Mouse (Mus musculus): ENCODE measurements around the gene Ampd3. TPM values are rescaled to one million over a fixed set of nuclear protein-coding genes. Genes with fewer than 3 reads are reported as not detected.

Gene Ampd3
- polyA plus RNA-seq, 1 experiment from 2014 or later: 7.9 TPM

GRCm38 (mm10) chr7:110769094-110769493 is 1.1 kb downstream of the Ampd3 start:
- whole genome bisulfite sequencing: 38% methylated on average over 4 of the region's 4 CpGs
- peak overlapping the region; percentile 86 for H3K9ac ChIP-seq (ENCODE audit: low read length)

GRCm38 (mm10) chr7:110770949-110771348 is 2.9 kb downstream of the Ampd3 start:
- ATAC-seq (ENCODE audit: insufficient number of reproducible peaks, insufficient read depth, low FRiP score, low read depth): no peak
- Histone ChIP-seq H3K27me3 (ENCODE audit: control insufficient read depth, insufficient read depth, low read length) (no peaks in the 10 kb centered on the region; the same call in 1 of the 2 replicates), H3K27ac (replicated peaks in 1 of 2; ENCODE audit: control insufficient read depth in 1 of 2, insufficient read depth in 1 of 2, low read depth in 2 of 2, low read length in 2 of 2) (no peak overlapping the region), H3K36me3 (ENCODE audit: control insufficient read depth, insufficient read depth, low read length) (no peaks in the 10 kb centered on the region), H3K4me2 (ENCODE audit: low read length) (no peak overlapping the region), H3K9ac (ENCODE audit: low read length) (no peak overlapping the region), H3K9me3 (ENCODE audit: control insufficient read depth, low read length) (no peaks in the 10 kb centered on the region), H3K4me1 (ENCODE audit: control insufficient read depth in 2 of 2, insufficient read depth in 2 of 2, low read length in 2 of 2) (peaks cover 28 to 45% of the 10 kb centered on the region in 2 experiments), H3K4me3 (ENCODE audit: control insufficient read depth in 1 of 2, insufficient read depth in 1 of 2, low read depth in 1 of 2, low read length in 2 of 2) (no peak overlapping the region)
- WGBS: 81% methylated on average over 4 of the region's 4 CpGs

More at GRCm38 (mm10) chr7:110769094-110769493, 1.1 kb downstream of the Ampd3 start:
- Histone ChIP-seq H3K9me3 (ENCODE audit: control insufficient read depth, low read length) (no peaks in the 10 kb centered on the region), H3K27me3 (ENCODE audit: control insufficient read depth, insufficient read depth, low read length) (no peaks in the 10 kb centered on the region; the same call in 1 of the 2 replicates), H3K4me2 (ENCODE audit: low read length) (peak overlapping the region; percentile 96), H3K4me3 (ENCODE audit: control insufficient read depth in 1 of 2, insufficient read depth in 1 of 2, low read depth in 1 of 2, low read length in 2 of 2) (peak overlapping the region; percentile 61 to 71), H3K27ac (replicated peaks in 1 of 2; ENCODE audit: control insufficient read depth in 1 of 2, insufficient read depth in 1 of 2, low read depth in 2 of 2, low read length in 2 of 2) (no peak overlapping the region), H3K4me1 (ENCODE audit: control insufficient read depth in 2 of 2, insufficient read depth in 2 of 2, low read length in 2 of 2) (peaks cover 20 to 37% of the 10 kb centered on the region in 2 experiments), H3K36me3 (ENCODE audit: control insufficient read depth, insufficient read depth, low read length) (no peaks in the 10 kb centered on the region)
- no peak for ATAC-seq (ENCODE audit: insufficient number of reproducible peaks, insufficient read depth, low FRiP score, low read depth)

GRCm38 (mm10) chr7:110772343-110772742 is 4.3 kb downstream of the Ampd3 start:
- H3K9ac ChIP-seq (ENCODE audit: low read length): no peak overlapping the region
- H3K4me1 ChIP-seq (ENCODE audit: control insufficient read depth in 2 of 2, insufficient read depth in 2 of 2, low read length in 2 of 2): peaks cover 28 to 45% of the 10 kb centered on the region in 2 experiments
- no peak overlapping the region for H3K27ac ChIP-seq (replicated peaks in 1 of 2; ENCODE audit: control insufficient read depth in 1 of 2, insufficient read depth in 1 of 2, low read depth in 2 of 2, low read length in 2 of 2)
- no peaks in the 10 kb centered on the region for H3K9me3 ChIP-seq (ENCODE audit: control insufficient read depth, low read length)
- H3K27me3 ChIP-seq (ENCODE audit: control insufficient read depth, insufficient read depth, low read length): no peaks in the 10 kb centered on the region; the same call in 1 of the 2 replicates
- 64% methylated on average over 3 of the region's 3 CpGs for WGBS
- no peak for ATAC-seq (ENCODE audit: insufficient number of reproducible peaks, insufficient read depth, low FRiP score, low read depth)
- no peak overlapping the region for H3K4me2 ChIP-seq (ENCODE audit: low read length)
- H3K36me3 ChIP-seq (ENCODE audit: control insufficient read depth, insufficient read depth, low read length): no peaks in the 10 kb centered on the region
- H3K4me3 ChIP-seq (ENCODE audit: control insufficient read depth in 1 of 2, insufficient read depth in 1 of 2, low read depth in 1 of 2, low read length in 2 of 2): no peak overlapping the region

GRCm38 (mm10) chr7:110773204-110774002 is 5.4 kb downstream of the Ampd3 start:
- ATAC-seq (ENCODE audit: insufficient number of reproducible peaks, insufficient read depth, low FRiP score, low read depth): peak; percentile 75
- Histone ChIP-seq H3K4me1 (ENCODE audit: control insufficient read depth in 2 of 2, insufficient read depth in 2 of 2, low read length in 2 of 2) (peaks cover 28 to 40% of the 10 kb centered on the region in 2 experiments), H3K27ac (replicated peaks in 1 of 2; ENCODE audit: control insufficient read depth in 1 of 2, insufficient read depth in 1 of 2, low read depth in 2 of 2, low read length in 2 of 2) (peak overlapping the region; percentile 28 to 55), H3K9ac (ENCODE audit: low read length) (peak overlapping the region; percentile 44; the same call in 1 of the 2 replicates), H3K4me3 (ENCODE audit: control insufficient read depth in 1 of 2, insufficient read depth in 1 of 2, low read depth in 1 of 2, low read length in 2 of 2) (peak overlapping the region; percentile 12 to 18; a peak in 3 of 4 replicates), H3K27me3 (ENCODE audit: control insufficient read depth, insufficient read depth, low read length) (no peaks in the 10 kb centered on the region; the same call in 1 of the 2 replicates), H3K9me3 (ENCODE audit: control insufficient read depth, low read length) (no peaks in the 10 kb centered on the region), H3K36me3 (ENCODE audit: control insufficient read depth, insufficient read depth, low read length) (0 out of 2 replicates have a peak, but pooled peaks cover 3% of the 10 kb centered on the region), H3K4me2 (ENCODE audit: low read length) (peak overlapping the region; percentile 57)
- 21% methylated on average over 14 of the region's 14 CpGs for WGBS

GRCm38 (mm10) chr7:110774077-110774476 is 6.1 kb downstream of the Ampd3 start:
- WGBS: 54% methylated on average over 1 of the region's 1 CpGs
- peaks cover 26 to 36% of the 10 kb centered on the region in 2 experiments for H3K4me1 ChIP-seq (ENCODE audit: control insufficient read depth in 2 of 2, insufficient read depth in 2 of 2, low read length in 2 of 2)
- H3K36me3 ChIP-seq (ENCODE audit: control insufficient read depth, insufficient read depth, low read length): 0 out of 2 replicates have a peak, but pooled peaks cover 3% of the 10 kb centered on the region
- peak overlapping the region; percentile 44; the same call in 1 of the 2 replicates for H3K9ac ChIP-seq (ENCODE audit: low read length)
- H3K9me3 ChIP-seq (ENCODE audit: control insufficient read depth, low read length): no peaks in the 10 kb centered on the region
- ATAC-seq (ENCODE audit: insufficient number of reproducible peaks, insufficient read depth, low FRiP score, low read depth): no peak
- H3K27me3 ChIP-seq (ENCODE audit: control insufficient read depth, insufficient read depth, low read length): no peaks in the 10 kb centered on the region; the same call in 1 of the 2 replicates
- H3K4me2 ChIP-seq (ENCODE audit: low read length): peak overlapping the region; percentile 57
- peak overlapping the region; percentile 12 to 18; a peak in 2 of 4 replicates for H3K4me3 ChIP-seq (ENCODE audit: control insufficient read depth in 1 of 2, insufficient read depth in 1 of 2, low read depth in 1 of 2, low read length in 2 of 2)
- peak overlapping the region; percentile 28 to 55 for H3K27ac ChIP-seq (replicated peaks in 1 of 2; ENCODE audit: control insufficient read depth in 1 of 2, insufficient read depth in 1 of 2, low read depth in 2 of 2, low read length in 2 of 2)

GRCm38 (mm10) chr7:110774674-110775073 is 6.7 kb downstream of the Ampd3 start:
- Histone ChIP-seq H3K9me3 (ENCODE audit: control insufficient read depth, low read length) (no peaks in the 10 kb centered on the region), H3K9ac (ENCODE audit: low read length) (no peak overlapping the region), H3K4me2 (ENCODE audit: low read length) (no peak overlapping the region; the same call in 1 of the 2 replicates), H3K4me3 (ENCODE audit: control insufficient read depth in 1 of 2, insufficient read depth in 1 of 2, low read depth in 1 of 2, low read length in 2 of 2) (no peak overlapping the region), H3K27me3 (ENCODE audit: control insufficient read depth, insufficient read depth, low read length) (no peaks in the 10 kb centered on the region), H3K36me3 (ENCODE audit: control insufficient read depth, insufficient read depth, low read length) (0 out of 2 replicates have a peak, but pooled peaks cover 3% of the 10 kb centered on the region), H3K4me1 (ENCODE audit: control insufficient read depth in 2 of 2, insufficient read depth in 2 of 2, low read length in 2 of 2) (peaks cover 22 to 34% of the 10 kb centered on the region in 2 experiments), H3K27ac (replicated peaks in 1 of 2; ENCODE audit: control insufficient read depth in 1 of 2, insufficient read depth in 1 of 2, low read depth in 2 of 2, low read length in 2 of 2) (no peak overlapping the region)
- no peak for ATAC-seq (ENCODE audit: insufficient number of reproducible peaks, insufficient read depth, low FRiP score, low read depth)
- WGBS: 55% methylated on average over 8 of the region's 8 CpGs

- H3K27ac ChIP-seq (replicated peaks in 1 of 2; ENCODE audit: control insufficient read depth in 1 of 2, insufficient read depth in 1 of 2, low read depth in 2 of 2, low read length in 2 of 2): no peak overlapping the region
- peaks cover 28 to 38% of the 10 kb centered on the region in 2 experiments for H3K4me1 ChIP-seq (ENCODE audit: control insufficient read depth in 2 of 2, insufficient read depth in 2 of 2, low read length in 2 of 2)
- 92% methylated on average over 18 of the region's 18 CpGs for WGBS
- H3K9ac ChIP-seq (ENCODE audit: low read length): no peak overlapping the region
- no peak overlapping the region for H3K4me3 ChIP-seq (ENCODE audit: control insufficient read depth in 1 of 2, insufficient read depth in 1 of 2, low read depth in 1 of 2, low read length in 2 of 2)
- 0 out of 2 replicates have a peak, but pooled peaks cover 3% of the 10 kb centered on the region for H3K36me3 ChIP-seq (ENCODE audit: control insufficient read depth, insufficient read depth, low read length)
- no peaks in the 10 kb centered on the region for H3K9me3 ChIP-seq (ENCODE audit: control insufficient read depth, low read length)
- H3K27me3 ChIP-seq (ENCODE audit: control insufficient read depth, insufficient read depth, low read length): no peaks in the 10 kb centered on the region
- H3K4me2 ChIP-seq (ENCODE audit: low read length): no peak overlapping the region
- no peak for ATAC-seq (ENCODE audit: insufficient number of reproducible peaks, insufficient read depth, low FRiP score, low read depth)
Observed at GRCm38 (mm10) chr7:110777146-110778001, 9.4 kb downstream of the Ampd3 start.

Data from heart, embryonic 14.5 days (tissue).